Mouse (Mus musculus): ENCODE data around the gene Jmjd1c. TPM values are rescaled to one million over a fixed set of nuclear protein-coding genes. Genes with fewer than 3 reads are reported as not detected.

The Jmjd1c gene
- total RNA-seq, 2 experiments from 2014 or later: 31.5 to 34.6 TPM

Other genes with a start within 250 kb of the Jmjd1c start
- 10 to 100 TPM; 16.0 to 19.6 TPM for gene Reep3, start 820 bp downstream of the Jmjd1c start, total RNA-seq (2021)
- gene Nrbf2, start 189.2 kb downstream of the Jmjd1c start, total RNA-seq (2021): 1 to 10 TPM; 6.8 to 6.9 TPM

Measured in heart, adult 18-20 months (tissue).